Mouse (Mus musculus): ENCODE measurements at regions not wholly inside any gene's neighbourhood (a gene's known extent, or its start where the extent isn't known, plus 50 kb on each side); places are given as distances from the start of the nearest gene placed in this dataset.

GRCm38 (mm10) chr11:84760622-84761196 lies 58.6 kb downstream of the Mrm1 start:
- no peak overlapping the region for H3K4me2 ChIP-seq
- H3K27ac ChIP-seq = no peak overlapping the region
- no peak for ATAC-seq (replicated peaks; ENCODE audit: insufficient number of reproducible peaks, insufficient read depth, low FRiP score, low read depth)
- no peaks in the 10 kb centered on the region for H3K9me3 ChIP-seq (replicated peaks)
- H3K27me3 ChIP-seq = peaks cover 15% of the 10 kb centered on the region
- WGBS = 20% methylated on average over 15 of the region's 15 CpGs
- peaks cover 23% of the 10 kb centered on the region for H3K4me1 ChIP-seq (replicated peaks)
- H3K9ac ChIP-seq = no peak overlapping the region
- no peaks in the 10 kb centered on the region for H3K36me3 ChIP-seq
- no peak overlapping the region for H3K4me3 ChIP-seq

- no peak overlapping the region for H3K27ac ChIP-seq
- no peaks in the 10 kb centered on the region for H3K36me3 ChIP-seq
- H3K4me2 ChIP-seq = no peak overlapping the region
- H3K4me3 ChIP-seq = no peak overlapping the region
- H3K27me3 ChIP-seq = peaks cover 6% of the 10 kb centered on the region
- H3K9me3 ChIP-seq (replicated peaks) = no peaks in the 10 kb centered on the region
- H3K4me1 ChIP-seq (replicated peaks) = peaks cover 13% of the 10 kb centered on the region
- ATAC-seq (replicated peaks; ENCODE audit: insufficient number of reproducible peaks, insufficient read depth, low FRiP score, low read depth) = no peak
- no peak overlapping the region for H3K9ac ChIP-seq
- 82% methylated on average over 5 of the region's 5 CpGs for WGBS
These were observed 59.8 kb downstream of the Mrm1 start for GRCm38 (mm10) chr11:84759478-84759986.

GRCm38 (mm10) chr11:84752007-84752406 lies 67.3 kb downstream of the Mrm1 start:
- WGBS = 66% methylated on average over 6 of the region's 6 CpGs
- H3K4me2 ChIP-seq = no peak overlapping the region
- no peak overlapping the region for H3K4me3 ChIP-seq
- no peaks in the 10 kb centered on the region for H3K36me3 ChIP-seq
- no peaks in the 10 kb centered on the region for H3K4me1 ChIP-seq (replicated peaks)
- ATAC-seq (replicated peaks; ENCODE audit: insufficient number of reproducible peaks, insufficient read depth, low FRiP score, low read depth) = no peak
- no peaks in the 10 kb centered on the region for H3K27me3 ChIP-seq
- no peak overlapping the region for H3K27ac ChIP-seq
- H3K9ac ChIP-seq = no peak overlapping the region
- H3K9me3 ChIP-seq (replicated peaks) = no peaks in the 10 kb centered on the region

GRCm38 (mm10) chr11:84749490-84750349 lies 69.6 kb downstream of the Mrm1 start:
- Histone ChIP-seq H3K27me3 (0 out of 2 replicates have a peak, but pooled peaks cover 4% of the 10 kb centered on the region), H3K4me3 (no peak overlapping the region), H3K36me3 (no peaks in the 10 kb centered on the region), H3K4me2 (no peak overlapping the region), H3K4me1 (replicated peaks) (no peaks in the 10 kb centered on the region), H3K27ac (no peak overlapping the region), H3K9me3 (replicated peaks) (no peaks in the 10 kb centered on the region), H3K9ac (no peak overlapping the region)
- ATAC-seq (replicated peaks; ENCODE audit: insufficient number of reproducible peaks, insufficient read depth, low FRiP score, low read depth) = no peak
- 35% methylated on average over 12 of the region's 12 CpGs for WGBS

- Histone ChIP-seq H3K9ac (no peak overlapping the region), H3K4me2 (no peak overlapping the region), H3K4me3 (no peak overlapping the region), H3K9me3 (replicated peaks) (no peaks in the 10 kb centered on the region), H3K36me3 (no peaks in the 10 kb centered on the region), H3K27ac (no peak overlapping the region), H3K27me3 (peaks cover 23% of the 10 kb centered on the region), H3K4me1 (replicated peaks) (no peaks in the 10 kb centered on the region)
- ATAC-seq (replicated peaks; ENCODE audit: insufficient number of reproducible peaks, insufficient read depth, low FRiP score, low read depth) = no peak
- 18% methylated on average over 17 of the region's 17 CpGs for WGBS
These were observed 80.3 kb downstream of the Mrm1 start for GRCm38 (mm10) chr11:84738769-84739589.

GRCm38 (mm10) chr11:84738128-84738527 lies 81.2 kb downstream of the Mrm1 start:
- WGBS = 34% methylated on average over 3 of the region's 3 CpGs

GRCm38 (mm10) chr11:84731890-84732289 lies 87.4 kb downstream of the Mrm1 start:
- no peaks in the 10 kb centered on the region for H3K36me3 ChIP-seq
- no peak overlapping the region for H3K27ac ChIP-seq
- H3K27me3 ChIP-seq = peaks cover 14% of the 10 kb centered on the region; the same call in 1 of the 2 replicates
- no peak overlapping the region for H3K4me2 ChIP-seq
- no peak for ATAC-seq (replicated peaks; ENCODE audit: insufficient number of reproducible peaks, insufficient read depth, low FRiP score, low read depth)
- no peak overlapping the region for H3K9ac ChIP-seq
- no peaks in the 10 kb centered on the region for H3K9me3 ChIP-seq (replicated peaks)
- no peaks in the 10 kb centered on the region for H3K4me1 ChIP-seq (replicated peaks)
- H3K4me3 ChIP-seq = no peak overlapping the region
- 65% methylated on average over 6 of the region's 6 CpGs for WGBS

More at GRCm38 (mm10) chr11:84738128-84738527, 81.2 kb downstream of the Mrm1 start:
- ATAC-seq (replicated peaks; ENCODE audit: insufficient number of reproducible peaks, insufficient read depth, low FRiP score, low read depth) = no peak
- Histone ChIP-seq H3K36me3 (no peaks in the 10 kb centered on the region), H3K4me1 (replicated peaks) (no peaks in the 10 kb centered on the region), H3K27me3 (peaks cover 23% of the 10 kb centered on the region), H3K9me3 (replicated peaks) (no peaks in the 10 kb centered on the region), H3K27ac (no peak overlapping the region), H3K9ac (no peak overlapping the region), H3K4me3 (no peak overlapping the region), H3K4me2 (no peak overlapping the region)

GRCm38 (mm10) chr11:84730218-84730617 lies 89.1 kb downstream of the Mrm1 start:
- ATAC-seq (replicated peaks; ENCODE audit: insufficient number of reproducible peaks, insufficient read depth, low FRiP score, low read depth) = no peak
- Histone ChIP-seq H3K4me3 (no peak overlapping the region), H3K4me2 (no peak overlapping the region), H3K9ac (no peak overlapping the region), H3K36me3 (no peaks in the 10 kb centered on the region), H3K4me1 (replicated peaks) (no peaks in the 10 kb centered on the region), H3K27ac (no peak overlapping the region), H3K27me3 (peaks cover 20% of the 10 kb centered on the region), H3K9me3 (replicated peaks) (no peaks in the 10 kb centered on the region)
- 36% methylated on average over 8 of the region's 8 CpGs for WGBS

GRCm38 (mm10) chr11:84729189-84729588 lies 90.1 kb downstream of the Mrm1 start:
- no peak for ATAC-seq (replicated peaks; ENCODE audit: insufficient number of reproducible peaks, insufficient read depth, low FRiP score, low read depth)
- 9% methylated on average over 2 of the region's 2 CpGs for WGBS
- H3K27ac ChIP-seq = no peak overlapping the region
- no peaks in the 10 kb centered on the region for H3K9me3 ChIP-seq (replicated peaks)
- peaks cover 25% of the 10 kb centered on the region for H3K27me3 ChIP-seq
- H3K4me1 ChIP-seq (replicated peaks) = no peaks in the 10 kb centered on the region
- no peak overlapping the region for H3K4me2 ChIP-seq
- no peak overlapping the region for H3K9ac ChIP-seq
- no peak overlapping the region for H3K4me3 ChIP-seq
- H3K36me3 ChIP-seq = no peaks in the 10 kb centered on the region

- no peak overlapping the region for H3K9ac ChIP-seq
- H3K9me3 ChIP-seq (replicated peaks) = no peaks in the 10 kb centered on the region
- no peak overlapping the region for H3K4me3 ChIP-seq
- WGBS = 70% methylated on average over 18 of the region's 18 CpGs
- H3K36me3 ChIP-seq = no peaks in the 10 kb centered on the region
- no peak overlapping the region for H3K4me2 ChIP-seq
- no peak for ATAC-seq (replicated peaks; ENCODE audit: insufficient number of reproducible peaks, insufficient read depth, low FRiP score, low read depth)
- H3K27ac ChIP-seq = no peak overlapping the region
- peaks cover 31% of the 10 kb centered on the region for H3K27me3 ChIP-seq
- no peaks in the 10 kb centered on the region for H3K4me1 ChIP-seq (replicated peaks)
These were observed 93.2 kb downstream of the Mrm1 start for GRCm38 (mm10) chr11:84725936-84726613.

Data from heart, embryonic 15.5 days (tissue).